Mouse (Mus musculus): Measurements from ENCODE around the gene Smg9.

DNA sequence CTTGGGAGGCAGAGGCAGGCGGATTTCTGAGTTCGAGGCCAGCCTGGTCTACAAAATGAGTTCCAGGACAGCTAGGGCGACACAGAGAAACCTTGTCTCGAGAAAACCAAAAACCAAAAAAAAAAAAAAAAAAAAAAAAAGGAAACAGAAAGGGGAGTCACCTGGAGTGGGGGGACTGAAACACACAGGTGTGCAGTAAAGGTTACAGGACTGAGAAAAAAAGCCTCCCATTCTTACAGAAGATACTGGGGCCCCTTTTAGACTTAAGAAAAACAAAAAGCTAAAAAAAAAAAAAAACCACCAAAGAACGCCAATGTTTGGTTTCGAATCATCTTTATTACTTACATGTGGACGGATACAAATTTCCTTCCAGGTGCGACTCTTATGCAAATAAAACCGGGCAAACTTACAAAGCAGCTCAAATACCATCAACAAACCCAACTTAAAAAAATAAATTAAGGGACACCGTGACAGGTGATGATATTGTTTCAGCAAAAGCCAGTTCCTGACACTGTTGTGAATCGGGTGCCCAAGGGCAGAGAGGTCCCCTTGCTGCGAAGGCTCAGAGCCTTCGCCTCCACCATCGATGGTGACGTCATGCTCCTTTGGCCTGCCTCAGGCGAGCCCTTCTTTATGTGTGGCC lies 16.6 kb upstream of the Smg9 start:
- TF ChIP-seq POLR2A (IDR thresholded peaks at IDR 0.05; ENCODE audit: low read depth, low read length), result no peak
- no peak for TF ChIP-seq CTCF (IDR thresholded peaks at IDR 0.05; ENCODE audit: extremely low read depth, insufficient read depth, insufficient read length, insufficient replicate concordance)

Measured in spleen, adult 2 months (tissue).